Mouse (Mus musculus) adrenal gland, postnatal 14 days (tissue): ENCODE measurements around the gene AY761184. TPM values are rescaled to one million over a fixed set of nuclear protein-coding genes. Genes with fewer than 3 reads are reported as not detected.
"Not testable (repeated sequence)": the region's sequence is repeated elsewhere in the genome, so short reads cannot be mapped to it uniquely, and the experiment has no call there.

Experiments used
- DNase-seq: peaks from one replicate; pipeline ENCODE4 v3.0.0; 2021; ENCODE audit warnings: mixed read lengths
- long read RNA-seq, 2 experiments: library from polyadenylated mRNA; stranded (forward); transcript quantifications; one replicate each; pipeline ENCODE4 v2.0.0; 2021
- total RNA-seq: library from RNA; stranded (reverse); gene quantifications from 2 replicates; pipeline ENCODE4 v1.2.3, GENCODE M21; 2021

Gene AY761184
- total RNA-seq: not detected in 2 replicates
- long read RNA-seq, experiment 1: 0 reads
- long read RNA-seq, experiment 2: 0 reads

DNA sequence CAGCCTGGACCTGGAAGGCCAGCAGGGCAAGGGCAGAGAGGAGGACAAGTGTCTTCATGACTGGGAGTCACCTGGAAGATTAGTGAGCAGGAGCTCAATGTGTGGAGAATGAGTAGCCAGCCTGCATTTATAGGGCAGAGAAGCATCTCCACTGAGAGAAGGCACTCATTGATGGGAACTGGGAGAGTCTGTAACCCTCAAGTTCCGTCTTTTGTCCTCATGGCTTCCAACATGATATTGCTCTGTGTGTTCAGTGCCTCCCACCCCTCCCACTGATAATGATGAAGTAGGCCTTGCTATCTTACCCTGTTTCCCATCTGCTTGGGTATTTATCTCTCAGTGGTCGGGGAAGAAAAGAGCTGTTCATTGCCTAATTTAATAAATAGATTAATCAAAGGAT is at the start of gene AY761184:
Gene AY761184, minus strand, starts transcription at position 101 of the 400 bp plus-strand sequence.
- DNase-seq: not testable (repeated sequence)

DNA sequence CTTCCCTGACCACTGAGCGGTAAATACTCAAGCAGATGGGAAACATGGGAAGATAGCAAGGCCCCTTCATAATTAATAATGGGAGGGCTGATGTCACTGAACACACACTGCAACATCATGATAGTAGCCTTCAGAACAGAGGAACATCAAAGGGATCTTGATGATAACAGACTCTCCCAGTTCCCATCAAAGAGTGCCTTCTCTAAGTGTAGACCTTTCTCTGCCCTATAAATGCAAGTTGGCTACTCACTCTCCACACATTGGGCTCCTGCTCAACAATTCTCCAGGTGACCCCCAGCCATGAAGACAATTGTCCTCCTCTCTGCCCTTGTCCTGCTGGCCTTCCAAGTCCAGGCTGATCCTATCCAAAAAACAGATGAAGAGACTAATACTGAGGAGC is 37.9 kb downstream of the AY761184 start, which contains the start of gene Defa34:
Gene Defa34, plus strand, starts transcription at position 301 of the 400 bp plus-strand sequence.
- not testable (repeated sequence) for DNase-seq

DNA sequence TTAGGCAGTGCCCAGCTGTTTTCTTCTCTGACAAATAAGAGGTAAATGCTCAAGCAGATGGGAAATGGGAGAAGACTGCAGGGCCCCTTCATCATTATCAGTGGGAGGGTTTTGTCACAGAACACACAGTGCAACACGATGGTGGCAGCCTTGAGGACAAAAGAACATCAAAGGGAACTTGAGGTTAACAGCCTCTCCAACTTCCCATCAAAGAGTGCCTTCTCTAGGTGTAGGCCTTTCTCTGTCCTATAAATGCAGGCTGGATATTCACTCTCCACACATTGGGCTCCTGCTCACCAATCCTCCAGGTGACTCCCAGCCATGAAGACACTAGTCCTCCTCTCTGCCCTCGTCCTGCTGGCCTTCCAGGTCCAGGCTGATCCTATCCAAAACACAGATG is 48.0 kb downstream of the AY761184 start, which contains the start of gene Defa17:
Gene Defa17, plus strand, starts transcription at position 301 of the 400 bp plus-strand sequence.
- DNase-seq: not testable (repeated sequence)

Other genes with a start within 250 kb of the AY761184 start
- not detected in 2 replicates for gene Gm7849, start 247.1 kb downstream of the AY761184 start, total RNA-seq
- not detected in 2 replicates for gene Defa20, start 194.4 kb downstream of the AY761184 start, total RNA-seq
- not detected in 2 replicates for gene Defa32, start 174.6 kb downstream of the AY761184 start, total RNA-seq
- not detected in 2 replicates for gene Defa37, start 138.3 kb downstream of the AY761184 start, total RNA-seq
- not detected in 2 replicates for gene Defa28, start 120.6 kb downstream of the AY761184 start, total RNA-seq
- not detected in 2 replicates for gene Gm7861, start 109.1 kb downstream of the AY761184 start, total RNA-seq
- gene Defa26, start 85.5 kb downstream of the AY761184 start, total RNA-seq: not detected in 2 replicates
- gene Defa17, start 47.9 kb downstream of the AY761184 start, total RNA-seq: not detected in 2 replicates
- gene Defa34, start 37.8 kb downstream of the AY761184 start, total RNA-seq: not detected in 2 replicates
- not detected in 2 replicates for gene Defa24, start 30.8 kb upstream of the AY761184 start, total RNA-seq
- gene Defb50, start 119.9 kb upstream of the AY761184 start, total RNA-seq: not detected in 2 replicates
- not detected in 2 replicates for gene Defb2, start 136.3 kb upstream of the AY761184 start, total RNA-seq
- gene Defb10, start 155.3 kb upstream of the AY761184 start, total RNA-seq: not detected in 2 replicates
- not detected in 2 replicates for gene Defb9, start 181.8 kb upstream of the AY761184 start, total RNA-seq
- gene Defb11, start 202.8 kb upstream of the AY761184 start, total RNA-seq: not detected in 2 replicates
- gene Defb15, start 229.1 kb upstream of the AY761184 start, total RNA-seq: not detected in 2 replicates
- gene Defb35, start 234.7 kb upstream of the AY761184 start, total RNA-seq: not detected in 2 replicates
- gene Defb13, start 243.1 kb upstream of the AY761184 start, total RNA-seq: not detected in 2 replicates